Mouse (Mus musculus) frontal cortex, postnatal 36 days (tissue): ENCODE measurements around the gene Spryd4.
A peak's percentile ranks its signal among the peaks of the same experiment; 100 is the strongest.
"Not testable (repeated sequence)": the region's sequence is repeated elsewhere in the genome, so short reads cannot be mapped to it uniquely, and the experiment has no call there.

ENCODE experiments used
- DNase-seq, 2 experiments: peaks; one replicate each; pipeline ENCODE4 v3.0.0; 2022; ENCODE audit warnings: low spot score in 2 of 2

Gene Spryd4

GRCm38 (mm10) chr10:128187181-128187605 is 24.4 kb downstream of the Spryd4 start:
- DNase-seq = no peak

- DNase-seq = peak; percentile 73 to 81
These were observed 25.6 kb downstream of the Spryd4 start for GRCm38 (mm10) chr10:128185959-128186358.

GRCm38 (mm10) chr10:128185277-128185940 is 26.2 kb downstream of the Spryd4 start:
- no peak for DNase-seq

GRCm38 (mm10) chr10:128184296-128184695 is 27.3 kb downstream of the Spryd4 start:
- no peak for DNase-seq

- no peak for DNase-seq
These were observed 31.6 kb downstream of the Spryd4 start, which contains the start of gene Rbms2 for GRCm38 (mm10) chr10:128179989-128180388. Rbms2 (minus strand) TSS chr10:128180297.

GRCm38 (mm10) chr10:128177316-128177715 is 34.3 kb downstream of the Spryd4 start:
- no peak for DNase-seq

- peak; percentile 52 to 70 for DNase-seq
These were observed 35.4 kb downstream of the Spryd4 start for GRCm38 (mm10) chr10:128175996-128176755.

- no peak for DNase-seq
These were observed 36.3 kb downstream of the Spryd4 start for GRCm38 (mm10) chr10:128175302-128175701.

- DNase-seq = not testable (repeated sequence)
These were observed 40.3 kb downstream of the Spryd4 start for GRCm38 (mm10) chr10:128171348-128171747.

- DNase-seq = no peak
These were observed 44.5 kb downstream of the Spryd4 start for GRCm38 (mm10) chr10:128167091-128167490.

GRCm38 (mm10) chr10:128165726-128166125 is 45.9 kb downstream of the Spryd4 start:
- not testable (repeated sequence) for DNase-seq
